Mouse (Mus musculus) forebrain, embryonic 12.5 days (tissue): ENCODE results near the gene Tmem88. TPM values are rescaled to one million over a fixed set of nuclear protein-coding genes. Genes with fewer than 3 reads are reported as not detected.

Experiments used
- ATAC-seq: fragments of 200-750 bp; cut with Nextera tagmentation; 2 replicates; pipeline ENCODE4 v1.8.0; 2017; ENCODE audit warnings: moderate TSS enrichment; ENCODE audit not compliant: low FRiP score
- H3K27ac ChIP-seq: fragments of 300-500 bp; sonication (generic); 2 replicates; pipeline ENCODE4 v1.5.1; 2016; ENCODE audit warnings: mild to moderate bottlenecking
- H3K27me3 ChIP-seq: fragments of 300-500 bp; sonication (generic); 2 replicates; pipeline ENCODE4 v1.6.1; 2016; ENCODE audit warnings: mild to moderate bottlenecking
- H3K36me3 ChIP-seq: fragments of 300-500 bp; sonication (generic); replicated peaks from 2 replicates; pipeline ENCODE4 v1.6.1; 2016; ENCODE audit warnings: mild to moderate bottlenecking
- H3K4me1 ChIP-seq: fragments of 300-500 bp; sonication (generic); 2 replicates; pipeline ENCODE4 v1.6.1; 2016
- H3K4me2 ChIP-seq: fragments of 300-500 bp; sonication (generic); 2 replicates; pipeline ENCODE4 v1.6.1; 2016; ENCODE audit warnings: mild to moderate bottlenecking, moderate library complexity
- H3K4me3 ChIP-seq: fragments of 300-500 bp; sonication (generic); replicated peaks from 2 replicates; pipeline ENCODE4 v1.5.1; 2016; ENCODE audit warnings: mild to moderate bottlenecking
- H3K9ac ChIP-seq: fragments of 300-500 bp; sonication (generic); 2 replicates; pipeline ENCODE4 v1.6.1; 2016; ENCODE audit warnings: mild to moderate bottlenecking
- H3K9me3 ChIP-seq: fragments of 300-500 bp; sonication (generic); 2 replicates; pipeline ENCODE4 v1.6.1; 2016
- WGBS: fragments of 180-500 bp; shearing (Covaris S2); methylation state at CpG from one replicate; pipeline ENCODE4 v1.1.7; 2016; 5-methylcytosine and 5-hydroxymethylcytosine counted together
- polyA plus RNA-seq: library from polyadenylated mRNA; unstranded; fragments of >200 nt; fragmentation: Nextera tagmentation; extraction: Ambion mirVana; gene quantifications from 2 replicates; pipeline ENCODE4 v1.2.1, GENCODE M21; 2016

The Tmem88 gene
- polyA plus RNA-seq, 1 experiment from 2014 or later = 11.2 TPM

- Histone ChIP-seq H3K9me3 (no peaks in the 10 kb centered on the region), H3K4me3 (peak overlapping the region; percentile 66), H3K4me1 (peaks cover 74% of the 10 kb centered on the region), H3K27ac (peak overlapping the region; percentile 99), H3K4me2 (peak overlapping the region; percentile 95), H3K9ac (peak overlapping the region; percentile 98), H3K27me3 (no peaks in the 10 kb centered on the region; the same call in 1 of the 2 replicates), H3K36me3 (peaks cover 14% of the 10 kb centered on the region)
- WGBS = 3% methylated on average over 3 of the region's 3 CpGs
- ATAC-seq = no peak
Measured at GRCm38 (mm10) chr11:69415327-69415667, 17.3 kb upstream of the Tmem88 start.

- peak overlapping the region; percentile 99 for H3K27ac ChIP-seq
- ATAC-seq = no peak
- peak overlapping the region; percentile 66 for H3K4me3 ChIP-seq
- peaks cover 14% of the 10 kb centered on the region for H3K36me3 ChIP-seq
- WGBS = 9% methylated on average over 4 of the region's 4 CpGs
- H3K4me2 ChIP-seq = peak overlapping the region; percentile 95
- H3K4me1 ChIP-seq = peaks cover 68% of the 10 kb centered on the region
- H3K27me3 ChIP-seq = no peaks in the 10 kb centered on the region
- peak overlapping the region; percentile 98 for H3K9ac ChIP-seq
- no peaks in the 10 kb centered on the region for H3K9me3 ChIP-seq
Measured at GRCm38 (mm10) chr11:69414421-69415326, 16.6 kb upstream of the Tmem88 start.

DNA sequence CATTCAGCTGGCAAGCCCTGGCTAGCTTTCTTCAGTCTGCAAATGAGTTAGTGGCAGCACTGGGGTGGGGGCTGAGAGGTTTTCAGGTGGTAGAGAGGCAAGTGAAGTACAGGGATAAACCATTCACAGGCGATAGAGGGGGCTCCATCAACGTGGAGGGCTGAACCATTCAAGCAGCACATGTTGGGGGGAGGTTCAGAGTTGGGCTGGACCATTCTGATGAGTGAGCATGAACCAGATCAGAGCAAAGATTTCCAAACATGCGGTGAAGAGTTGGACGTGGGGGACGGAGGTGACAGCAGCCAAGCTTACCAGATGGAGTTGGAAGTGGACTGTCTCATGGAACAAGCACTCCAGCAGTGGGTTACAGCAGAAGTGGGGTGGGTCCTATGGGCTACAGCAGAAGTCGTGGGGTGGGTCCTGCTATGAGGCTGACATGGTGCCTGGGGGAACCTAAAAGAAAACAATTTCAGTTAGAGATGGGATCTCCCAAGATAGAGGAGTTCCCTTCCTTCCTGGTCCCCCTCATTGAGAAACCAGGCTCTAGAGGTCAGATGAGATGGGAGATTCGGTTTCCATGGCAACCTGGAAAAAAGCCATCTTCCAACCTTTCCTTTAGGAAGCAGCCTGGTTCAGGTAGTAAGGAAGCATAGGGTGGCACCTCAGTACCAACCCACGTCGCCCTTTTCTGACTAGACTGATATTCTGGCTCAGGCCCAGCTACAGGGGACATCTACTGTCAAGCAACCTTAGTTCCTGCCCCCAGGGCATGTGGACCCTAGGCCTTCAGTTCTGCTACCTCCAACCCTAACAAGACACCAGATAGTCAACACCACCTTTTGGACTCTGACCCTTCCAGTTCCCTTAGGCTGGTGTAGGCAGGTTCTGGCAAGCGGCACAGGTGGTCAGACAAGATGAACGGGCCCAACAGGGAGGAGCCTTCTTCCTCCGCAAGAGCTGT lies 15.5 kb upstream of the Tmem88 start, which contains the start of gene Kdm6b:
Gene Kdm6b, minus strand, starts transcription at position 455 of the 961 bp plus-strand sequence.
- 36% methylated on average over 12 of the region's 12 CpGs for WGBS
- peaks cover 62% of the 10 kb centered on the region for H3K4me1 ChIP-seq
- ATAC-seq = no peak

GRCm38 (mm10) chr11:69412548-69412947 lies 14.5 kb upstream of the Tmem88 start:
- H3K4me3 ChIP-seq = peak overlapping the region; percentile 66
- peak overlapping the region; percentile 98 for H3K9ac ChIP-seq
- H3K4me1 ChIP-seq = peaks cover 62% of the 10 kb centered on the region
- peaks cover 21% of the 10 kb centered on the region for H3K36me3 ChIP-seq
- 64% methylated on average over 7 of the region's 7 CpGs for WGBS
- peak overlapping the region; percentile 95 for H3K4me2 ChIP-seq
- ATAC-seq = no peak
- peak overlapping the region; percentile 99 for H3K27ac ChIP-seq
- H3K27me3 ChIP-seq = no peaks in the 10 kb centered on the region
- no peaks in the 10 kb centered on the region for H3K9me3 ChIP-seq

More for the DNA sequence above, 15.5 kb upstream of the Tmem88 start, which contains the start of gene Kdm6b:
- no peaks in the 10 kb centered on the region for H3K27me3 ChIP-seq
- H3K36me3 ChIP-seq = peaks cover 14% of the 10 kb centered on the region
- no peaks in the 10 kb centered on the region for H3K9me3 ChIP-seq
- H3K27ac ChIP-seq = peak within 1 kb of the TSS; percentile 99
- H3K9ac ChIP-seq = peak within 1 kb of the TSS; percentile 98
- peak within 1 kb of the TSS; percentile 66 for H3K4me3 ChIP-seq
- H3K4me2 ChIP-seq = peak within 1 kb of the TSS; percentile 95

DNA sequence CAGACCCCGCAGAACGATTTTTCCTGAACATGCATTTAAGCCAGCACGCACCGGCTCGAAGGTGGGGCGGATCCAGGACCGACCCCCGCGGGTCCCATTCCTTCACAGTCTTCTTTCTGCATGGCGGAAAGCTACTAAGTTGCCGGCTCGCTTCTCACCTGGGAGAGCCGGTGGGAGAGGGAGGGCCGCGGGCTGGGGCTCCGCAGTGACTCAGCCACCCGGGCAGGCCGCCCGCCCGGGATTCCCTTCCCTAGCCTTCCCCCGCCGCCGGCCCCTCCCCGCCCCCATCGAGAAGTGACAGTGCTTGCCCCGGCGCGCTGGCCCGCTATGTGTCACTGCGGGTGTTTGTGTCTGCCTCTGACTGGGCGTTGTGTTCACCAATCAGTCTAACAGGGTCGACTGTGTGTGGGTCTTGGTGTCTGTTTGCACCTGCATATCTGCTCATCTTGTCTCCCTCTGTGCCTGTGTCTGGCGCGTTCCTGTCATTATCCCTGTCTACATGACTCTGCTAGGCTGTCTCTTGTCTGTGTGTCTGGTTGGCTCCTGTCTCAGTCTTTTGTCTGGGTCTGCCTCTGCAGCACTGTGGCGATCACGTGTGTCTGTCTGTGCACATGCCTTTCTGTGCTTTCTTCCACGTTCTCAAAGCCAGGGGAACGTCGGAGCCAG lies 13.6 kb upstream of the Tmem88 start:
- Histone ChIP-seq H3K4me2 (peak overlapping the region; percentile 95), H3K27me3 (no peaks in the 10 kb centered on the region), H3K27ac (peak overlapping the region; percentile 99), H3K36me3 (peaks cover 29% of the 10 kb centered on the region), H3K4me3 (peak overlapping the region; percentile 66), H3K9ac (peak overlapping the region; percentile 98), H3K9me3 (no peaks in the 10 kb centered on the region), H3K4me1 (peaks cover 59% of the 10 kb centered on the region)
- ATAC-seq = no peak
- WGBS = under 1% methylated on average over 38 of the region's 39 CpGs

GRCm38 (mm10) chr11:69411073-69411535 lies 13.1 kb upstream of the Tmem88 start:
- peak; percentile 62 for ATAC-seq
- H3K4me3 ChIP-seq = peak overlapping the region; percentile 66
- WGBS = 0% methylated on average over 26 of the region's 26 CpGs
- peaks cover 35% of the 10 kb centered on the region for H3K36me3 ChIP-seq
- peaks cover 57% of the 10 kb centered on the region for H3K4me1 ChIP-seq
- no peaks in the 10 kb centered on the region for H3K27me3 ChIP-seq
- H3K9me3 ChIP-seq = no peaks in the 10 kb centered on the region
- peak overlapping the region; percentile 95 for H3K4me2 ChIP-seq
- H3K27ac ChIP-seq = peak overlapping the region; percentile 99
- peak overlapping the region; percentile 98 for H3K9ac ChIP-seq

DNA sequence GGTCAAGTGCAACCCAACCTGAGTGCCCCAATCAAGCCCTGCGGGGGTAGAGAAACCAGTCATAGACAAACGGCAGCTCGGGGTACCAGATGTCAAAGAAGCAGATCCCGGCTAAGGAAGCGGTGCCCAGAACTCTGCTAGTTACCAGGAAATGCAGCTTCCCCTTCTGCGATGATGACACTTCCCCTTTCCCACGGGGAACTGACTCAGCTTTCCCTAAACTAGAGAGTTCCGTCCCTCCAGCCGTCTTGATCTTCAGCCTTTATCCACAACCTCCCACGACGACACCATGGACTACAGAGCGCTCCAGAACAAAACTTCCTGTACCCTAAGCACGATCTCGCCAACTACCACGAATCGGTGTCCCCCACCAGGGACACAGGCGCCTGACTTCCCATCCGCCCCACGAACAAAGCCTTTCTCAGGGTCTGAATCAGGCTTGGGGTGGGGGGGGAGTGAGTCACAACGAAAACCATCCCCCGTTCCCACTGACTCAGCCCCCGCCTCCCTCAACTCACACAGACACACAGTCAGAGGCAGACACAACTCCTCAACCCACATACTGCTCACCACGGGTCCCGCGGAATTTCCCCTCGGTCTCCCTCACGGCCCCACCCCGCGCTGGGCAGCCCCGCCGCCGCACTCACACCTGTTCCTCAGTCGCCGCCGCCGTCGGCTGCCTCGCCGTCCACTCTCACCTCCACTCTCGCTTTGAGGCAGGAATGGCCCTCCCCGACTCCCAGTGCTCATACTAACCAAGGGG lies 12.5 kb upstream of the Tmem88 start:
- Histone ChIP-seq H3K4me3 (peak overlapping the region; percentile 66), H3K27me3 (no peaks in the 10 kb centered on the region), H3K4me1 (peaks cover 57% of the 10 kb centered on the region), H3K36me3 (peaks cover 41% of the 10 kb centered on the region), H3K27ac (peak overlapping the region; percentile 99), H3K4me2 (peak overlapping the region; percentile 95), H3K9ac (peak overlapping the region; percentile 98), H3K9me3 (no peaks in the 10 kb centered on the region)
- WGBS = 1% methylated on average over 41 of the region's 41 CpGs
- peak; percentile 5 for ATAC-seq

DNA sequence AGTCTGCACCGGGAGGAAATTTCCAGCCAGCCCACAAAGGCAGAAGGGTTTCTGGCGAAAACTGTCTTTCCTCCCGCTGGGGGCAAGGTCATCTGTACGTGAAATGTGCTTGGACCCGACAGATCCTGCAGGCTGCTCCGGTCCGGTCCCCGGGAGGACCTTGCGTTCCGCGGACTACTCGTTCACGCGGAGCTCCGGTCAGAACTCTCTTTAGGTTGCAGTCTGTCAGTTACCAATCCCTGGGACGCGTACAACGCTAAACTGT lies 11.9 kb upstream of the Tmem88 start:
- WGBS = under 1% methylated on average over 18 of the region's 18 CpGs
- Histone ChIP-seq H3K27ac (peak overlapping the region; percentile 99), H3K36me3 (peaks cover 46% of the 10 kb centered on the region), H3K4me3 (peak overlapping the region; percentile 66), H3K27me3 (no peaks in the 10 kb centered on the region), H3K4me2 (peak overlapping the region; percentile 95), H3K4me1 (peaks cover 54% of the 10 kb centered on the region), H3K9ac (peak overlapping the region; percentile 98), H3K9me3 (no peaks in the 10 kb centered on the region)
- ATAC-seq = no peak

GRCm38 (mm10) chr11:69409378-69410044 lies 11.5 kb upstream of the Tmem88 start:
- ATAC-seq = peak; percentile 34
- under 1% methylated on average over 46 of the region's 46 CpGs for WGBS
- peak overlapping the region; percentile 98 for H3K9ac ChIP-seq
- peak overlapping the region; percentile 66 for H3K4me3 ChIP-seq
- peak overlapping the region; percentile 95 for H3K4me2 ChIP-seq
- peaks cover 50% of the 10 kb centered on the region for H3K4me1 ChIP-seq
- no peaks in the 10 kb centered on the region for H3K9me3 ChIP-seq
- peak overlapping the region; percentile 99 for H3K27ac ChIP-seq
- H3K36me3 ChIP-seq = peaks cover 51% of the 10 kb centered on the region
- H3K27me3 ChIP-seq = no peaks in the 10 kb centered on the region

GRCm38 (mm10) chr11:69408541-69409377 lies 10.7 kb upstream of the Tmem88 start:
- Histone ChIP-seq H3K9me3 (no peaks in the 10 kb centered on the region), H3K27ac (peak overlapping the region; percentile 99), H3K27me3 (no peaks in the 10 kb centered on the region), H3K4me2 (peak overlapping the region; percentile 95), H3K9ac (peak overlapping the region; percentile 98), H3K4me3 (peak overlapping the region; percentile 66), H3K36me3 (peaks cover 58% of the 10 kb centered on the region), H3K4me1 (peaks cover 42% of the 10 kb centered on the region)
- ATAC-seq = peak; percentile 63
- under 1% methylated on average over 33 of the region's 33 CpGs for WGBS
